Mouse (Mus musculus): ENCODE measurements around the gene Olfr777. TPM values are rescaled to one million over a fixed set of nuclear protein-coding genes. Genes with fewer than 3 reads are reported as not detected.

Gene Olfr777
- not detected in 2 replicates for polyA plus RNA-seq (2012)

DNA sequence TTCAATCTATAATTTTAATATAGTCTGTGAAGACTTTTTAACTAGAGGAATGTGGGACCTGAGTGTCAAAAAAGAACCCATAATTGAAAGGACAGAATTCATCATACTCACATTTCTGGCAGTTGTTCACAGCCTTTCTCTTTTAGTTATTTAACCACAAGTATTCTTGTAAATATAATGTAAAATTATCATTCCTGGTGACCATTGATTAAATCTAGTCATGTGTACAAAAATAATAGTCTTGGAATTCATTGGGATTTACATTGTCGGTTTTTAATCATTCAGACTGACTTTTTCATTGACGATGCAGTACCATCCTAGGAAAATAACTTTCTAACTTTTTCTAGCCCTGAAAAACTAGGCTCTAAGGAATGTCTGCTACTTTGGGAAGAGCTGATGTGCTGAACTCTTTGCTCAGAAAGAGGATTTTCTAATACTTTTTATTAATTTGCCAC is at the start of gene Olfr777:
Gene Olfr777 (minus strand): TSS at position 405 of the 455 bp plus-strand sequence.

DNA sequence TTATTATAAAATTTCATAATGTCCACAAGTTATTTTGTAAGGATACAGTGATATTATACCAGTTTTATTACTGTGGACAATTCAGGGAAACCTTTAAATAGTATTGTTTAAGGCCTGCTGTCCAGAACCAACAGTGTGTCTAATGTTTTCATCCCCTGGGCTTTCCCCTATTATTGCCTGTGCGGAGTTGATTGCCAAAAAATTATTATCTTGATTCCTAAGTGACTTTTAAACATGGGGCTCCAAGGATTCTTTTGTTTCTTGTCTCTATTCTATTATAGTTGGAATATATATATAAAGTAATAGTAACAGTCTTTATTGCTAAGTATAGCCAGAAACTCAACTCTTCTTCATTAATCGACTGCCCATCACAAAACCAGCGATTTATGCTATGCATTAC is 46.5 kb upstream of the Olfr777 start, which contains the start of gene Olfr780:
Gene Olfr780 (plus strand): TSS at position 301 of the 400 bp plus-strand sequence.

GRCm38 (mm10) chr10:129258827-129259226 is 12.5 kb downstream of the Olfr777 start, which contains the start of gene Olfr776:
Olfr776 (plus strand) TSS chr10:129259127.

DNA sequence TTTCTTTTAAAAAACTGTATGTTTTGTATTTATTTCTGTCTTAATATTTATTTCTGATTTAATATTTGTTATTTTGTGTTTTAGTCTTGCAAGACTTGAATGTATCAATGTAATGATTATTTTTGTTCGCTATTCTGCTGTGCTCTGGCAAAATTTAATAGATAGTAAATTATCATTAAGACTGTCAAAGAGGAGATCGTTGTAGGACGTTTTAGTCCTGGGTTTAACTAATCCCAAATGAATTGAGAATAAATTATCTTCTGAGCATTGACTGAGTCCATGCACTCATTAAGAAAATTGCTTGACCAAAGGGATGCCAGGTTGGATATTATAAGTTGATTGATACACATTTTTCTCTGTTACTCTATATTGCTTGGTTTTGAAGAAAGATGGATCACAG is 23.2 kb downstream of the Olfr777 start, which contains the start of gene Olfr775:
Gene Olfr775 (plus strand): TSS at position 301 of the 400 bp plus-strand sequence.

GRCm38 (mm10) chr10:129235904-129236303 is 35.4 kb downstream of the Olfr777 start, which contains the start of gene Olfr774:
Olfr774 (plus strand) TSS chr10:129236204.

Other genes starting within 250 kb of the Olfr777 start
- gene Olfr764-ps1, start 231.6 kb downstream of the Olfr777 start, polyA plus RNA-seq (2012), result not detected in 2 replicates
- not detected in 2 replicates for gene Olfr765, start 221.5 kb downstream of the Olfr777 start, polyA plus RNA-seq (2012)
- gene Olfr766-ps1, start 202.5 kb downstream of the Olfr777 start, polyA plus RNA-seq (2012), result not detected in 2 replicates
- not detected in 2 replicates for gene Olfr767, start 188.6 kb downstream of the Olfr777 start, polyA plus RNA-seq (2012)
- gene Olfr768, start 172.1 kb downstream of the Olfr777 start, polyA plus RNA-seq (2012), result 0.02 TPM in 1 of 2 replicates, not detected in the other
- not detected in 2 replicates for gene Olfr769, start 153.6 kb downstream of the Olfr777 start, polyA plus RNA-seq (2012)
- gene Olfr770, start 132.5 kb downstream of the Olfr777 start, polyA plus RNA-seq (2012), result not detected in 2 replicates
- gene Olfr771, start 106.7 kb downstream of the Olfr777 start, polyA plus RNA-seq (2012), result not detected in 2 replicates
- gene Olfr772, start 93.6 kb downstream of the Olfr777 start, polyA plus RNA-seq (2012), result not detected in 2 replicates
- gene Olfr773, start 84.1 kb downstream of the Olfr777 start, polyA plus RNA-seq (2012), result not detected in 2 replicates
- not detected in 2 replicates for gene Olfr774, start 35.3 kb downstream of the Olfr777 start, polyA plus RNA-seq (2012)
- not detected in 2 replicates for gene Olfr775, start 23.1 kb downstream of the Olfr777 start, polyA plus RNA-seq (2012)
- gene Olfr776, start 12.4 kb downstream of the Olfr777 start, polyA plus RNA-seq (2012), result not detected in 2 replicates
- not detected in 2 replicates for gene Olfr780, start 46.6 kb upstream of the Olfr777 start, polyA plus RNA-seq (2012)
- gene Olfr781, start 57.4 kb upstream of the Olfr777 start, polyA plus RNA-seq (2012), result not detected in 2 replicates
- 0.04 TPM in 1 of 2 replicates, not detected in the other for gene Olfr782, start 77.4 kb upstream of the Olfr777 start, polyA plus RNA-seq (2012)
- gene Olfr784, start 112.6 kb upstream of the Olfr777 start, polyA plus RNA-seq (2012), result not detected in 2 replicates
- not detected in 2 replicates for gene Olfr785, start 133.9 kb upstream of the Olfr777 start, polyA plus RNA-seq (2012)
- gene Olfr786, start 155.8 kb upstream of the Olfr777 start, polyA plus RNA-seq (2012), result not detected in 2 replicates
- not detected in 2 replicates for gene Olfr787, start 190.4 kb upstream of the Olfr777 start, polyA plus RNA-seq (2012)
- gene Olfr788, start 199.5 kb upstream of the Olfr777 start, polyA plus RNA-seq (2012), result not detected in 2 replicates
- gene Olfr789, start 213.3 kb upstream of the Olfr777 start, polyA plus RNA-seq (2012), result not detected in 2 replicates
- not detected in 2 replicates for gene Olfr790, start 227.0 kb upstream of the Olfr777 start, polyA plus RNA-seq (2012)